Mouse (Mus musculus): ENCODE measurements around the gene Racgap1. TPM values are rescaled to one million over a fixed set of nuclear protein-coding genes. Genes with fewer than 3 reads are reported as not detected.

Racgap1 gene
- total RNA-seq, 2 experiments from 2014 or later: 7.5 to 8.7 TPM

DNA sequence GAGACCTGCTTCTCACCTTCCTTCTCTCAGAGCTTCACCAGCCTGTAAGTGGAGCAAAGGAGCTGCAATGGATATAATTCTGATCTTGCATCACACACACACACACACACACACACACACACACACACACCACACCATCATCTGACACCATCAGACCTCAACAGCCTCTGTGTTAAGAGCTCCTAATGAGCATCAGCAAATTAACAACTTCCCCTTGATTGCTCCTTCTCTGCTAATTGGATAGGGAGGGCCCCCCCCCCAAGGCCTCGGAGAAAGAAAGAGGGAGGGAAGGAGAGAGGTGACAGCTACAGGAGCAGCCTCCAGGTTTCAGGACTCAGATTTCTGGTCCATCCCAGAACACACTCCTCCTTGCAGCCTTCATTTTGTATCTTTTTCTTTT lies 17.9 kb upstream of the Racgap1 start:
- no peak for DNase-seq
- intact Hi-C loops (cut with DNase I; ENCODE audit: low total_unique reads): loop anchor here (2.0 kb wide), 1 partner anchor 73 kb away; no protein-coding TSS in a partner anchor

DNA sequence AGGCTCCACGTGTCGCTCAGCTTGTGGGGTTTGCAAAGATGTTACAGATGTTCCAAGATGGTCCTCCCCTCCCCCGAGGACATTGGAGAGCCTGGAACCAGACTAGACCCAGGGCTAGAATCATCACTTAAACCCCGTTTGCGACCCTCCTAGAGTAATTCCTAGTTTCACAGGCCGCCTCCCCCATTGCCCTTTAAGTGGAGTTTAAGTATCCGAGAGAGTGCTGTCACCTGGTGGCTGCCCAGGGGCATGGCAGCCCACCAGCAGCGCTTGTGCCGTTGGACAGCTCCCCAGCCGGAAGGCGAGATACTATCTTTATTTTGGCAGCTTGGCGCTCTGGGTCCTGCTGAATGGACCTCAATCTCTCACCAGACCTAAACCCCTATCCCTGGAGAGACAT lies 17.4 kb upstream of the Racgap1 start:
- peak; percentile 78 for DNase-seq
- intact Hi-C loops (cut with DNase I; ENCODE audit: low total_unique reads): loop anchor here (2.0 kb wide), 1 partner anchor 72 kb away; no protein-coding TSS in a partner anchor

DNA sequence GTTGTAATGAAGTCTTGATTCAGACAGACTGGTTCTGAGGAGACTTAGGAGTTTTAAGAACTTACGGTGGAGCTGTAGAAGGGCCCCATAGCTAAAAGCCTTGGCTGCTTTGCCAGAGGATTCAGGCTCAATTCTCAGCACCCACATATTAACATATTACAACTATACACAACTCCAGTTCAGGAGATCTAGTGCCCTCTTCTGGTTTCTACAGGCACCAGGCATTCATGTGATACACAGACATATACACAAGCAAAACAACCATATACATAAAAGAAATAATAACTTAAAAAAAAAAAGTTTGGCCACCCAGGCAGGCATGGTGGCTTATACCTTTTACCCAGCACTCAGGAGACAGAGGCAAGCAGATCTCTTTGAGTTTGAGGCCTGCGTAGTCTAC lies 16.1 kb upstream of the Racgap1 start:
- no peak for DNase-seq
- intact Hi-C loops (cut with DNase I; ENCODE audit: low total_unique reads): no loop called here

DNA sequence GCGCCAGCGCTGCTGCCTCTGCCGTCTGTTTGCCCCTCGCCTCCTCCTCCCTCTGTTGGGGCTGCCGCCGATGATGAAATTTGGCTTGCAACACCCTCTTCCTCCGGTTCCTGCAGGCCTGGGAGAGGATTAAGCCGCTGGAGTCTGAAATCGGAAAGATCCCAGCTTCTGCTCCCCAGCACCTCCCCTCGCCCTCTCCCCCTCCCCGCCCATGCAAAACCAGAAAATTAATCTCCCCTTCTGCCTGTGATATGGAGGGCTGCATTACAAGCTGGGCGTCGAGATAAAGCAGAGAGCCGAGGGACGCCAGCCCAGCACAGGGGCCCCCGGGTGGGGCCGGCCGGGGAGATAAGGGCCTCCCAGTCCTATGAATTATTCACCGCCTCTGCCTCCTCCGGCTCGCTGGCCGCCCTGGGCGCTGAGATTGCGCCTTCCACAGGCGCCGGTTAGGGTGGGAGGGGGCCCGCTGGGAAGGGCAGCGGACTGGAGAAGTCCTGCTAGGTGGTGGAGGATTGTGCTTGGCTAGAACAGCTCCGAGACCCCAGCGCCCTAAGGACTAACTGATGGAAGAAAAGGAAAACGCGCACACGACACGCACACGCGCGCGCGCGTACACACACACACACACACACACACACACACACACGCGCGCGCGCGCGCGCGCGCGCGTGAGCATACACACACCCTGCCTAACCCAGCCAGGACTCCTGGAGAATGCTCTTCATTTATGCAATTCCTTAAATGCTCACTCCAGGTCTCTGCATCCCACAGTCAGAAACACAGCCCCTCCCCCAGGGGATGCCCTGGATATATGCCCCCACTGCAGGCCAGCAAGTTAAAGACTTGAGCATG lies 13.4 kb upstream of the Racgap1 start:
- peak; percentile 57 for DNase-seq
- intact Hi-C loops (cut with DNase I; ENCODE audit: low total_unique reads): no loop called here

DNA sequence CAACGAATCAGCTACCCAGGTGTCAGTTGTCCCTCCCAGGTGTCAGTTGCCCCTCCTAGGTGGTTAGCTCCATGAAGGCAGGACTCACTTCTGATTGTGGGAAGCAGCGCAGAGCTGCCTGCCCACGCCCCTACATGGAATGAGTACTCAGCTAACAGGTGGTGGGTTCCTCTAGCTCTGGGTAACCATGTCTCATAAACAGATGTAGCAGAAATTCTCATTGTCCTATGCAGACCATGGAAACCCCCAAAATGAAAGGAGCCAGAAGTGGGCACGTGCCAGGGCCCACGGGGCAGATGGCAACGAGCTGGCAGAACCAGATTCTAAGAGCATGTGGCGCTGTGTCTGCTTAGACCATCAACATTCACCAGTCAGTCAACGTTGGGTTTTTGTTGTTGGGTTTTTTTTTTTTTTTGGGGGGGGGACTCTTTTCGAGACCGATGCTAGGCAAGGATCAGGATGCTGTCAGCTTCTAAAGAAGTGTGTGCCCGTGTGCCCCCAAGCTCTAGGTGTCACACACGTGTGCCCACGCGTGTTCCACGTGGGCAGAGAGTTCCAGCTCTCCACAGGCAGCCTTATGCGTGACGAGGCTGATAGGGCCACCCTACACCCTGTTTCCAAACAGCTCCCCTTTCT lies 12.6 kb upstream of the Racgap1 start:
- intact Hi-C loops (cut with DNase I; ENCODE audit: low total_unique reads): no loop called here
- DNase-seq: no peak

DNA sequence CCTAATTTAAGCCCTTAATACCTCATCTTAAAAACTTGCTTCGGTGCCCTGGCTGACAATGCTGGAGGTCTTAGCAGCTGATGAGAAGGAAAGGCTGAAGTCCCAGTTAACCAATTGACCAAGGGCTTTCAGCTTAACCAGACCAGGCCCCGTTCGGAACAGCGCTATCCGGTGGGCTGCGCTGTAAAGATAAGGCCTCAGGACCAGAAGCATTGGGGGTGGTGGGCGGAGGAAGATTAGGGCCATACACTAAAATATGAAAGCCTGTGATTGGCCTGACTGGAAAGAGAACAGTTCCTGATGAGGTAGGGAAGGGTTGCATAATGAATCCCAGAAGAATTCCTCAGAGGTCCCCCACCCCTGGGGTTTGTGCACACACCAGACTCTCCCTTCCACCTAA lies 10.9 kb upstream of the Racgap1 start:
- no peak for DNase-seq
- intact Hi-C loops (cut with DNase I; ENCODE audit: low total_unique reads): no loop called here

DNA sequence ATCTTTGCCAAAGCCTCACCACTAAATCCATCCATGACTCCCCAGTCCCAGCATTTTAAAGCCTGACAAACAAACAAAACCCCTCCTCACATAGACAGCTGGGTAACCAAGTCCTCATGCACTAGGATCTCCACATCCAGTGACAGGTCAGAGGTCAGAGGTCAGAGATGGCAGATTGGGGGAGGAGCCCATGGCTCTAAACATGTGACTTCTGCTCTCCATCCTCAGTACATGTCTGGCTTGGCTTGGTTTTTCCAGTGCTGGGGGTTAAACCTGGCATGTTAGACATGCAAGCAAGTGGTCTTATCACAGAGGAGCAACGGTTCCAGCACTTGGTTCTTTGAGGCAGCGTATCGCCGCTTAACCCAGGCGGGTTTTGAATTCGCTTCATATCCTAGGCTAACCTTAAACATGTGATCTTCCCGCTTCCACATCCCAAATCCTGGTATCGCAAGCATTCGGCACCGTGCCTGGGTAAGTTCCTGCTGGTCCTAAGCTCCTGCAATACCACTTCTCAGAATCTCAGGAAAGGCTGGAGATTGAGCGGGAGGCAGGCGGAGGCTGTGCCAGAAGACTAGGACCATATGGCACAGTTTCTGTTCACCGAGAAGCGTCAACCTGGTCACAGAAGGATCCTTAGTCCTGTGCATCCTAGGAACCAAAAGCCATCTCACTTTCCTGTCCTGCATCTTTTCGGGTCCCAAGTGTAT lies 9.8 kb upstream of the Racgap1 start:
- intact Hi-C loops (cut with DNase I; ENCODE audit: low total_unique reads): no loop called here
- no peak for DNase-seq

DNA sequence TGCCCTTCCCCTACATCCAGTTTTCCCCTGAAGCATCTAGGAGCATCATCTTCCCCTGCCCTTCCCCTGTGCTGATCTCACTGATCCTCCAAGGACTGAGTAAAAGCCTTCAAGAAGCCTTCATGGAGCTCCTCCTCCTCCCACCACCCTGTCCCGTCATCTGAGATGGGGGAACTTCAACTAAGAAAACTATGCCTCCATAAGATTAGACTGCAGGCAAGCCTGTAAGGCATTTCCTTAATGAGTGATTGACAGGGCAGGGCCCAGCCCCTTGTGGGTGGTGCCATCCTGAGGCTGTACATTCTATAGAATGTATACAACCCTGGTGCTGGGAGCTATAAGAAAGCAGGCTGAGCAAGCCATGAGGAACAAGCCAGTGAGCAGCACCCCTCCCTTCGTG lies 7.0 kb upstream of the Racgap1 start:
- no peak for DNase-seq
- intact Hi-C loops (cut with DNase I; ENCODE audit: low total_unique reads): no loop called here

DNA sequence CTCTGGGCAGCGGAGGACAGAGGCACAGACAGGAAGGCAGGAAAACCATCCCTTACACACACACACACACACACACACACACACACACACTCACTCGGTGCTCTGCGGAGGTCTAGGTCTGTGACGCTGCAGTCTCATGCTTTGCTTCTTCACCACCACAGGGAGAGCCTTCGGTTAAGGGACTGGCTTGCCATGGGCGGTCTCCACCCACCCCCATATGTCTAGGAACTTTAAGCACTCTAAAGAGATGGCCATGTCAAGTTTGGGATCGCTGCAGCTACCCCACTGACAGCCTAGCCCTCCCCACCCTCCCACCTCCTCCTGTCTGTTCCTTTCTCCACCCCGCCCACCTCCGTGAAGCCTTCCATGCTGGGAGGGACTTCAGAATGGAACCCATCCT lies 4.5 kb upstream of the Racgap1 start:
- intact Hi-C loops (cut with DNase I; ENCODE audit: low total_unique reads): no loop called here
- DNase-seq: no peak

DNA sequence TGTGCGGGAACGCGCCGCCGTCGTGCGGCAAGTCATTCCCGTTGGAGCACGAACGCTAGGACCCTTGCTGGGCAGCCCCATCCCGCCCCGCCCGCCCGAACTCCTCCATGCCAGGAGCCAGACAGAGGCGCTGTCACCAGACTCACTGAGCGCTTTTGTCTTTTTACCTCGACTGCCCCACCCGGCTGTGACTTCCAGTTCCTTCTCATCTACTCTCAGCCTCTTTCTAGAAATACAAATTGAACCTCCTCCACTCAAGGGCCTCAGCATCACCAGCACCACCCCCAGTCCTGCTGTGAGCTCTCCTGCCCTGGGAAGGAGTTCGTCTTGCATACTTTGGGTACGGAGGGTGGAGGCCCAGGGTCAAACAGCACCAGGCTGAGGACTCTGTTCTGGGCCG lies 2.4 kb upstream of the Racgap1 start:
- DNase-seq: no peak
- intact Hi-C loops (cut with DNase I; ENCODE audit: low total_unique reads): no loop called here

DNA sequence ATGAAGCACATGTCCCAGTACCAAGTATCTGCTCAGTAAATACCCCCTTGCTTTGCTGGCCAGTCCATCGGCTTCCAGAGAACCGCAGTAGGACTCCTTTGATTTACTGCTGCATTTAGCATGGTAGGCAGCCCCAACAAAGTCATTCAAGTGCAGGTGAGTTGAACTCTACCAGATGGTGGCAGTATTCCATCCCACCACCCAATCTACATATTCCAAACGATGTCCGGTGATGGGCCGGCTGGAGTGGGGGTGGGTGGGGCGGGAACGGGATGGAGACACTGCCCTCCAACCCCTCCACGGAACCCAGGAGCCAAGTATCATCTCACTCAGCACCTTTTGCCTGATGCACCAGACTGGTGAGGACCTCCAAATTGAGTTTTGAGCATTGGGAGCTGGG lies 1.8 kb upstream of the Racgap1 start:
- DNase-seq: no peak
- intact Hi-C loops (cut with DNase I; ENCODE audit: low total_unique reads): no loop called here

DNA sequence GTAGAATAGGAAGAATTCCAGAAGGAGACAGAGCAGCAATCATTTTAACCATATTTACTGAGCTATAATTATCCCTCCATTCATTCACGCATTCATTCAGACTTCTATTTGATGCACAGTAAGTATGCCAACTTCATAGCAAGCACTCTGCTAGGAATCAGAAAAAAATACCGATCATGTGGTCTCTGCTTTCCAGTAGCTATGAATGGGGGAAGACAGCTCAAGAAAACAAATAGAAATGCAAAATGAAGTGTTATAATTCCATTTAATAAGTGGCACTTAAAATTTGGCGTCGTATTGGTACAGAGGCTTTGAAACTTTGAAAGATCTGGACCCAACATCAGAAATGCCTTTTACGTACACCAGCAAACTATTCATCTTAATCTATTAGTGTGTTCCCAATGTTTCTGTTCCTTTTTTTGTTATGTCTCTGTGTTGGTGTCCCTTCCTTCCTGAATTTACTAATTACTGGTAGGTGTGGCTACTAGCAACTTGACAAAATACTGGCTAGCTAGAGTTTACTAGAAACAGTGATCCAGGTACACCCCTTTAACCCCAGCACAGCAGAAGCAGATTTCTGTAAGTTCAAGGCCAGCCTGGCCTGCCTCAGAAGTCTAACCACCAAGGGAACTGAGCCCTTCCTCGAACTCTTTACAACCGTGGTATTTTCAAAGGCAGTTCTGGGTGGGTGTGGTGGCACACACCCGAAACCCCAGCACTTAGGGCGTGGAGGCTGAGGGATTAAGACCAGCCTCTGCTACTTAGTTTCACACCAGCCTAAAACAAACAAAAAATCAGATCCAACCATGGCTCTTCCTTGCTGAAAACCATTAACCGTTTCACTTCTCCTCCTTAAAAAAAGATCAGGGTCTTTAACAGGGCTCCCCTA lies 772 bp upstream of the Racgap1 start:
- intact Hi-C loops (cut with DNase I; ENCODE audit: low total_unique reads): no loop called here
- no peak for DNase-seq

DNA sequence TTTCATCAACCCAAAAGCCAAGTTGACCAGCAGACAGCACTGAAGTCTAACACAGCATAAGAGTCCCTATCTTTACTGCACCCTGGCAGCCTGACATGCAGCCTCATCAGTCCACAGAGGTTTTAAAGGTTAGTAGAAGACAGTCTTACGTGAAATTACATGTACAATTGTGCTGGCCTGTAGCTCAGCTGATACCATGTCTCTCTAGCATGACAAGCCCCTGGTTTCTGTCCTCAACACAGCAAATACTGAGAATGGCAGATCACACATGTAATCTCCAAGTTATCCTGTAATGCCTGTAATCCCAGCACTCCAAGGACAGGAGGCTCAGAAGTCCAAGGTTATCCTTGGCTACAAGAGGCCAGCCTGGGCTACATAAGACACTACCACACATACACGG lies 1.2 kb downstream of the Racgap1 start:
- DNase-seq: no peak
- intact Hi-C loops (cut with DNase I; ENCODE audit: low total_unique reads): no loop called here

DNA sequence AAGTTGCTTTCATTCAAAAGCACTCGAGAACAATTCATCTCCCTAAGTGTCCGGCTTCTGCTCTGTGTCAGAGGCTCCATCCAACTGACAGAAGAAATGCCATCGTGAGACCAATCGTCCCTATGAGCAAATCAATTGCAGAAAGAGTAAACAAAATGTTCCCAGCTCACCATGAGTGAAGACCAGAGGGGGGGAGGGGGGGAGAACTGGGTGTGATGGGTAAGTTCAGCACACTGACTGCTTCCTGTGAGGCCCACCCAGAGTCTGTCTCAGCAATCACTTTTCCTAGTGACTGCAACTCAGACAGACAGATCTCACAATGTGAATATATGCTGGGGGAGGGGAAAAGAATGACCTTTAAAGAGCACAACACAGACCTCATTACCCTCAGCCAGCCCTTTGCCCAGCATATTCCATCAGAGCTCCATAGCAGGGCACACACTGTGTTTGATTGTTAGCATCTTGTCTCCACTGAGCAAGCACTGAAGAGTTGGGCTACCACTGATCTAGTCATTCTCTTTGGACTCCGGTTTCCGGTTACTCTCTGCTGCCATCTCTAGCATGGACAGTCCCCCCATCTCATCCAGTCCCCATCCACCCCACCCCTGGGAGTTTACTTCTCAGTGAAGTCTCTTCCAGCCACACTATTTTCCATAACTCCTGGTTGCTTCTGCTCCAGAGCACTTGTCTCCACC lies 2.2 kb downstream of the Racgap1 start:
- DNase-seq: no peak
- intact Hi-C loops (cut with DNase I; ENCODE audit: low total_unique reads): no loop called here

DNA sequence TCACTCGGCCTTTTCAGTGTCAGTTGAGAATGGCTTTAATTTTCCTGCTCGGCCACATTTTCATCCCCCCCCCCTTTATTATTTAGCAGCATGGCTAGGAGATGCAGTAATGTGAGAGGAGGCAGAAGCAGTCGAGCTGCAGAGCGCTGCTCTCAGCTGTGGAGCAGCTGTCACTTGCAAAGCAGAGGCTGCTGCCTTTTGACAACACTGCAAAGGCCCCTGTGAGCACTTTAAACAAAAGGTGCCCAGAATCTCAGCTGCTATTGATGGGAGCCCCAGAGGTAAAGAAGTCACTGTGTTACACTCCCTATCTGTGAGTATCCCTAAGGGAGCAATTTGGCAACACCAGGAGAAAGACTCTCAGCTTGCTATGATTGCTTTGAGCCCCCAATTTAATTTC lies 3.1 kb downstream of the Racgap1 start:
- DNase-seq: no peak

DNA sequence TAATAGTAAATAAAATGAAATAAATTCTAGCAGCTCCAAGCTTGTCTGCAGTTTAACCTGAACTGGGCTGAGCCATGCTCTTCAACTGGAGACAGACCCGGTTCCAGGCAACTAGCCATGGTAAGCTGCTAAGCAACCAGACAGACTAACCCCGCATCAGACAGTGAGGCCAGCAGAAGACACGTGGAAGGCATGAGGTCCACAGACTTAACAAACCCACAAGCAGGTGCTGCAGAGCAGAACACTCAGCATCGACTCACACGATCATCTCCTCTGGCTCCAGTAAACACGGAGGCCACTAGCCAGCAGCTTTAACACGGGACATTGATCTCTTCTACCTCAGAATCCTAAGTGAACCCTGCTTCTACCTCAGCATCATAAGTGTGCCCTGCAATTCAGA lies 6.7 kb downstream of the Racgap1 start:
- intact Hi-C loops (cut with DNase I; ENCODE audit: low total_unique reads): no loop called here
- DNase-seq: peak; percentile 61

More for the DNA sequence above, 3.1 kb downstream of the Racgap1 start:
- intact Hi-C loops (cut with DNase I; ENCODE audit: low total_unique reads): no loop called here

DNA sequence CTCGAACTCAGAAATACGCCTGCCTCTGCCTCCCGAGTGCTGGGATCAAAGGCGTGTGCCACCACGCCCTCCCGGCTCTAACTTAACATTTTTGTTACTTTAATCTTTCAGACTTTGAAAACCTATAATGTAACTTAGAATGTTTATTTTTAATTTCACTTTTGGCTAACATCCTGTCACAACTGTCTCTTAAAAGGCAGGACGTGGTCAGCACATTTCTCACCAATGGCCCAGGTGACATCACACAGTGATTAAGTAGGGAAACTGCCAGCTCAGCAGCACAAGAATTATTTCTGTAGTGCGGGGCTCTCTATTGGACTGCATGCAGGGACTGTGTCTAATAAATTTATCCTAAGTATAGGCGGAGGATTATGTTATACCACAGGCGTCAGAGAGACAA lies 7.6 kb downstream of the Racgap1 start:
- intact Hi-C loops (cut with DNase I; ENCODE audit: low total_unique reads): no loop called here

DNA sequence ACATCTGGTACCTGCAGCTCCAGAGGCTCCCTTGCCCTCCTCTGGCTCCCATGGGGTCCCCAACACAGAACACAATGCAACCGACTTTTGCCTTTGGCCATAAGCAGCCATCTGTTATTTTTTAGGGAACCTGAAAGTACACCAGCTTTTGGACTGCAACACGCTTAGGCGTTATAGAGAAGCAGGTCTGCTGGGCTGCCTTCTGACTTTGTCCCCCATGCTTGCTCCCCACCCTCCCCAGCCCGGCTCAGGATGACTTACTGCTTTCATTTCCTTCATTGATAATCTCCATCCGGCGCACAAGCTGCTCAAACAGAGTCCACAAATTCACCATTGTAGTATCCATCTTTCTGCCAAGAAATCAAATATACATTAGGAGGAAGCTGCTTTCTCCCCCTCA lies 8.8 kb downstream of the Racgap1 start:
- intact Hi-C loops (cut with DNase I; ENCODE audit: low total_unique reads): no loop called here
- no peak for DNase-seq

More for the DNA sequence above, 7.6 kb downstream of the Racgap1 start:
- DNase-seq: no peak

DNA sequence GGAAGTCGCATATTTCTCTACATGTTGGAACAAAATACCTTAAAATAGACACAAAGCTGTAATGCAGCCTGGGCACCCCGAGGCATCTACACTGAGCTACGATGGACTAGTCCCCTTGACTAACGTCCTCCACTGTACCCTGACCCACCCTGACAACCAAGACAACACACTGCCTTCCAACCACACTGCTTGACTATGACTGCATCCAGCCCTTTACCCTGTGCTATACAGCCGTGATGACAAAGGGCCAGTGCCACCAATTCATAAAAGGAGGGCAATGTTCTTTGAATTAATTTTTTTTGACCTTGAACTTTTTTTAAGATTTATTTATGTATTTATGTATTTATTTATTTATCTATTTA lies 13.4 kb downstream of the Racgap1 start:
- no peak for DNase-seq
- intact Hi-C loops (cut with DNase I; ENCODE audit: low total_unique reads): no loop called here
